Mouse (Mus musculus): ENCODE data around the gene Tbck. TPM values are rescaled to one million over a fixed set of nuclear protein-coding genes. Genes with fewer than 3 reads are reported as not detected.

Tbck gene
- polyA plus RNA-seq, 1 experiment from 2014 or later = 12.7 TPM

GRCm38 (mm10) chr3:132858849-132859248 lies 174.9 kb downstream of the Tbck start:
- no peak overlapping the region for H3K9ac ChIP-seq
- H3K4me3 ChIP-seq = no peak overlapping the region
- WGBS = 68% methylated on average over 11 of the region's 11 CpGs
- peaks cover 21% of the 10 kb centered on the region for H3K4me1 ChIP-seq
- no peak overlapping the region for H3K4me2 ChIP-seq
- H3K27me3 ChIP-seq (replicated peaks) = no peaks in the 10 kb centered on the region; the same call in 1 of the 2 replicates
- no peaks in the 10 kb centered on the region for H3K36me3 ChIP-seq
- no peaks in the 10 kb centered on the region for H3K9me3 ChIP-seq
- H3K27ac ChIP-seq (replicated peaks) = no peak overlapping the region
- no peak for ATAC-seq (ENCODE audit: extremely low read depth, insufficient number of reproducible peaks, low FRiP score, low TSS enrichment)

- Histone ChIP-seq H3K4me2 (no peak overlapping the region), H3K36me3 (no peaks in the 10 kb centered on the region), H3K9ac (no peak overlapping the region), H3K4me3 (no peak overlapping the region), H3K9me3 (no peaks in the 10 kb centered on the region), H3K27ac (replicated peaks) (no peak overlapping the region), H3K27me3 (replicated peaks) (no peaks in the 10 kb centered on the region; the same call in 1 of the 2 replicates), H3K4me1 (peaks cover 21% of the 10 kb centered on the region)
- ATAC-seq (ENCODE audit: extremely low read depth, insufficient number of reproducible peaks, low FRiP score, low TSS enrichment) = no peak
- WGBS = 50% methylated on average over 7 of the region's 7 CpGs
These were observed 175.6 kb downstream of the Tbck start for GRCm38 (mm10) chr3:132859573-132859972.

GRCm38 (mm10) chr3:132860796-132861195 lies 176.9 kb downstream of the Tbck start:
- ATAC-seq (ENCODE audit: extremely low read depth, insufficient number of reproducible peaks, low FRiP score, low TSS enrichment) = no peak
- Histone ChIP-seq H3K9ac (no peak overlapping the region), H3K4me2 (no peak overlapping the region), H3K27ac (replicated peaks) (no peak overlapping the region), H3K36me3 (no peaks in the 10 kb centered on the region), H3K4me3 (no peak overlapping the region), H3K9me3 (no peaks in the 10 kb centered on the region), H3K27me3 (replicated peaks) (no peaks in the 10 kb centered on the region; the same call in 1 of the 2 replicates), H3K4me1 (peaks cover 21% of the 10 kb centered on the region)
- WGBS = 78% methylated on average over 8 of the region's 8 CpGs

GRCm38 (mm10) chr3:132863843-132864242 lies 179.9 kb downstream of the Tbck start:
- H3K27me3 ChIP-seq (replicated peaks) = no peaks in the 10 kb centered on the region; the same call in 1 of the 2 replicates
- WGBS = 72% methylated on average over 13 of the region's 13 CpGs
- H3K9ac ChIP-seq = no peak overlapping the region
- no peak for ATAC-seq (ENCODE audit: extremely low read depth, insufficient number of reproducible peaks, low FRiP score, low TSS enrichment)
- H3K27ac ChIP-seq (replicated peaks) = no peak overlapping the region
- no peaks in the 10 kb centered on the region for H3K9me3 ChIP-seq
- H3K4me3 ChIP-seq = no peak overlapping the region
- no peaks in the 10 kb centered on the region for H3K36me3 ChIP-seq
- no peak overlapping the region for H3K4me2 ChIP-seq
- H3K4me1 ChIP-seq = peaks cover 22% of the 10 kb centered on the region

- no peak overlapping the region for H3K9ac ChIP-seq
- ATAC-seq (ENCODE audit: extremely low read depth, insufficient number of reproducible peaks, low FRiP score, low TSS enrichment) = no peak
- no peak overlapping the region for H3K4me2 ChIP-seq
- H3K36me3 ChIP-seq = no peaks in the 10 kb centered on the region
- no peak overlapping the region for H3K27ac ChIP-seq (replicated peaks)
- WGBS = 67% methylated on average over 14 of the region's 14 CpGs
- H3K4me3 ChIP-seq = no peak overlapping the region
- no peaks in the 10 kb centered on the region for H3K9me3 ChIP-seq
- H3K4me1 ChIP-seq = peaks cover 24% of the 10 kb centered on the region
- H3K27me3 ChIP-seq (replicated peaks) = no peaks in the 10 kb centered on the region; the same call in 1 of the 2 replicates
These were observed 180.5 kb downstream of the Tbck start for GRCm38 (mm10) chr3:132864329-132864919.

GRCm38 (mm10) chr3:132864986-132865385 lies 181.0 kb downstream of the Tbck start:
- Histone ChIP-seq H3K9ac (no peak overlapping the region), H3K27ac (replicated peaks) (no peak overlapping the region), H3K4me1 (peaks cover 19% of the 10 kb centered on the region), H3K9me3 (no peaks in the 10 kb centered on the region), H3K27me3 (replicated peaks) (no peaks in the 10 kb centered on the region; the same call in 1 of the 2 replicates), H3K36me3 (no peaks in the 10 kb centered on the region), H3K4me2 (no peak overlapping the region), H3K4me3 (no peak overlapping the region)
- 84% methylated on average over 8 of the region's 8 CpGs for WGBS
- no peak for ATAC-seq (ENCODE audit: extremely low read depth, insufficient number of reproducible peaks, low FRiP score, low TSS enrichment)

- H3K4me3 ChIP-seq = no peak overlapping the region
- no peaks in the 10 kb centered on the region for H3K9me3 ChIP-seq
- no peak overlapping the region for H3K4me2 ChIP-seq
- no peaks in the 10 kb centered on the region; the same call in 1 of the 2 replicates for H3K27me3 ChIP-seq (replicated peaks)
- 83% methylated on average over 4 of the region's 4 CpGs for WGBS
- no peak for ATAC-seq (ENCODE audit: extremely low read depth, insufficient number of reproducible peaks, low FRiP score, low TSS enrichment)
- H3K36me3 ChIP-seq = no peaks in the 10 kb centered on the region
- no peak overlapping the region for H3K27ac ChIP-seq (replicated peaks)
- no peak overlapping the region for H3K9ac ChIP-seq
- H3K4me1 ChIP-seq = peaks cover 13% of the 10 kb centered on the region
These were observed 181.7 kb downstream of the Tbck start for GRCm38 (mm10) chr3:132865596-132865995.

GRCm38 (mm10) chr3:132866984-132867383 lies 183.0 kb downstream of the Tbck start:
- WGBS = 69% methylated on average over 3 of the region's 3 CpGs
- Histone ChIP-seq H3K9ac (no peak overlapping the region), H3K9me3 (no peaks in the 10 kb centered on the region), H3K4me1 (peaks cover 19% of the 10 kb centered on the region), H3K4me3 (no peak overlapping the region), H3K27ac (replicated peaks) (no peak overlapping the region), H3K27me3 (replicated peaks) (no peaks in the 10 kb centered on the region; the same call in 1 of the 2 replicates), H3K36me3 (no peaks in the 10 kb centered on the region), H3K4me2 (no peak overlapping the region)
- no peak for ATAC-seq (ENCODE audit: extremely low read depth, insufficient number of reproducible peaks, low FRiP score, low TSS enrichment)

- WGBS = 48% methylated on average over 2 of the region's 2 CpGs
- Histone ChIP-seq H3K9me3 (no peaks in the 10 kb centered on the region), H3K9ac (no peak overlapping the region), H3K27ac (replicated peaks) (no peak overlapping the region), H3K4me3 (no peak overlapping the region), H3K27me3 (replicated peaks) (no peaks in the 10 kb centered on the region), H3K4me2 (no peak overlapping the region), H3K4me1 (peaks cover 20% of the 10 kb centered on the region), H3K36me3 (no peaks in the 10 kb centered on the region)
- ATAC-seq (ENCODE audit: extremely low read depth, insufficient number of reproducible peaks, low FRiP score, low TSS enrichment) = no peak
These were observed 184.9 kb downstream of the Tbck start for GRCm38 (mm10) chr3:132868838-132869237.

GRCm38 (mm10) chr3:132870079-132870478 lies 186.1 kb downstream of the Tbck start:
- no peak for ATAC-seq (ENCODE audit: extremely low read depth, insufficient number of reproducible peaks, low FRiP score, low TSS enrichment)
- Histone ChIP-seq H3K4me1 (peaks cover 20% of the 10 kb centered on the region), H3K9ac (no peak overlapping the region), H3K27me3 (replicated peaks) (no peaks in the 10 kb centered on the region), H3K4me3 (no peak overlapping the region), H3K4me2 (no peak overlapping the region), H3K36me3 (no peaks in the 10 kb centered on the region), H3K27ac (replicated peaks) (no peak overlapping the region), H3K9me3 (no peaks in the 10 kb centered on the region)
- WGBS = 77% methylated on average over 6 of the region's 6 CpGs

- no peaks in the 10 kb centered on the region for H3K9me3 ChIP-seq
- ATAC-seq (ENCODE audit: extremely low read depth, insufficient number of reproducible peaks, low FRiP score, low TSS enrichment) = no peak
- no peak overlapping the region for H3K27ac ChIP-seq (replicated peaks)
These were observed 187.5 kb downstream of the Tbck start for GRCm38 (mm10) chr3:132871318-132871904.

GRCm38 (mm10) chr3:132873251-132873650 lies 189.3 kb downstream of the Tbck start:
- Histone ChIP-seq H3K27ac (replicated peaks) (no peak overlapping the region), H3K9ac (no peak overlapping the region), H3K4me1 (peaks cover 41% of the 10 kb centered on the region), H3K27me3 (replicated peaks) (no peaks in the 10 kb centered on the region), H3K36me3 (no peaks in the 10 kb centered on the region), H3K4me3 (no peak overlapping the region), H3K9me3 (no peaks in the 10 kb centered on the region), H3K4me2 (no peak overlapping the region)
- no peak for ATAC-seq (ENCODE audit: extremely low read depth, insufficient number of reproducible peaks, low FRiP score, low TSS enrichment)
- WGBS = 42% methylated on average over 6 of the region's 6 CpGs

More at GRCm38 (mm10) chr3:132871318-132871904, 187.5 kb downstream of the Tbck start:
- Histone ChIP-seq H3K4me3 (no peak overlapping the region), H3K9ac (no peak overlapping the region), H3K36me3 (no peaks in the 10 kb centered on the region), H3K4me2 (no peak overlapping the region), H3K4me1 (peaks cover 25% of the 10 kb centered on the region), H3K27me3 (replicated peaks) (no peaks in the 10 kb centered on the region)
- 56% methylated on average over 9 of the region's 9 CpGs for WGBS
